Mouse (Mus musculus) limb, embryonic 11.5 days (tissue): ENCODE results near the gene Nek6. TPM values are rescaled to one million over a fixed set of nuclear protein-coding genes. Genes with fewer than 3 reads are reported as not detected.

ENCODE experiments used
- ATAC-seq: fragments of 200-750 bp; cut with Nextera tagmentation; 2 replicates; pipeline ENCODE4 v1.8.0; 2017; ENCODE audit warnings: low read depth; ENCODE audit not compliant: insufficient number of reproducible peaks, low FRiP score, low TSS enrichment
- DNase-seq: peaks from one replicate; pipeline ENCODE4 v3.0.0-alpha.2; 2015; ENCODE audit warnings: low spot score
- H3K27ac ChIP-seq: fragments of 300-500 bp; sonication (generic); replicated peaks from 2 replicates; pipeline ENCODE4 v1.5.1; 2014; ENCODE audit warnings: low read depth, mild to moderate bottlenecking, low read length
- H3K27me3 ChIP-seq: fragments of 300-500 bp; sonication (generic); 2 replicates; pipeline ENCODE4 v1.6.1; 2014; ENCODE audit warnings: mild to moderate bottlenecking, low read length, mixed read lengths; ENCODE audit not compliant: control insufficient read depth, insufficient read depth
- H3K36me3 ChIP-seq: fragments of 300-500 bp; sonication (generic); 2 replicates; pipeline ENCODE4 v1.6.1; 2014; ENCODE audit warnings: mild to moderate bottlenecking, low read length, moderate library complexity, mixed read lengths; ENCODE audit not compliant: control insufficient read depth, insufficient read depth
- H3K4me1 ChIP-seq: fragments of 300-500 bp; sonication (generic); 2 replicates; pipeline ENCODE4 v1.6.1; 2014; ENCODE audit warnings: low read length, mixed read lengths; ENCODE audit not compliant: control insufficient read depth, insufficient read depth
- H3K4me2 ChIP-seq: fragments of 300-500 bp; sonication (generic); 2 replicates; pipeline ENCODE4 v1.6.1; 2014; ENCODE audit warnings: low read depth, mild to moderate bottlenecking, moderate library complexity; ENCODE audit not compliant: severe bottlenecking
- H3K4me3 ChIP-seq: fragments of 300-500 bp; sonication (generic); 2 replicates; pipeline ENCODE4 v1.5.1; 2014; ENCODE audit warnings: low read depth, low read length
- H3K9ac ChIP-seq: fragments of 300-500 bp; sonication (generic); 2 replicates; pipeline ENCODE4 v1.6.1; 2014; ENCODE audit warnings: mild to moderate bottlenecking, low read length
- H3K9me3 ChIP-seq: fragments of 300-500 bp; sonication (generic); 2 replicates; pipeline ENCODE4 v1.6.1; 2016; ENCODE audit warnings: low read length; ENCODE audit not compliant: control insufficient read depth
- WGBS: fragments of 180-500 bp; shearing (Covaris S2); extraction: QIAGEN DNeasy Blood & Tissue Kit; methylation state at CpG from one replicate; pipeline ENCODE4 v1.1.7; 2014; 5-methylcytosine and 5-hydroxymethylcytosine counted together
- polyA plus RNA-seq: library from polyadenylated mRNA; unstranded; fragments of >200 nt; fragmentation: Nextera tagmentation; extraction: Ambion mirVana; gene quantifications from 2 replicates; pipeline ENCODE4 v1.2.1, GENCODE M21; 2014

The Nek6 gene
- polyA plus RNA-seq, 1 experiment from 2014 or later = 108 TPM

- Histone ChIP-seq H3K9ac (no peak overlapping the region), H3K4me1 (no peaks in the 10 kb centered on the region), H3K4me2 (no peak overlapping the region), H3K27ac (no peak overlapping the region), H3K36me3 (peaks cover 6% of the 10 kb centered on the region), H3K9me3 (no peaks in the 10 kb centered on the region), H3K27me3 (no peaks in the 10 kb centered on the region), H3K4me3 (no peak overlapping the region)
- no peak for DNase-seq
- no peak for ATAC-seq
- WGBS = 88% methylated on average over 5 of the region's 5 CpGs
Observed at GRCm38 (mm10) chr2:38616956-38617872, 105.8 kb downstream of the Nek6 start.

DNA sequence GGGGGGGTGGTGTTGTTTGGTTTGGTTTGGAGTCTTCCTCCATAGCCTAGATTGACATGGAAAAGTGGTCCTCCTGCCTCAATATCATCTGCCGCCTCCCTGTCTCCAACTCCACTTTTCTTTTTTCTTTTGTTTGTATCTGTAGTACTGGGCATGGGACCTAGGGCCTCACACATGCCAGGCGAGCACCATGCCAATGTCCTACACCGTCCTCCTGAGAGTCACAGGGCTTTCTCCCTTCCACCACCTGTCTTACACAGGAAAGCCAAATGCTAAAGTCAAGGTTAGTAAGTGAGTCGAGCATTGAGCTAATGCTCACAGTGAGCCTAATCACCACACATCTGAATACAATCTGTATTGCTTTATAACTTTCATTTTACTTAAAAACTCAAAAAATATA, 108.3 kb downstream of the Nek6 start:
- H3K9ac ChIP-seq = no peak overlapping the region
- ATAC-seq (no peak), DNase-seq (no peak)
- peaks cover 6% of the 10 kb centered on the region for H3K36me3 ChIP-seq
- no peak overlapping the region for H3K27ac ChIP-seq
- no peaks in the 10 kb centered on the region for H3K27me3 ChIP-seq
- H3K4me1 ChIP-seq = no peaks in the 10 kb centered on the region
- H3K4me2 ChIP-seq = no peak overlapping the region
- 92% methylated on average over 4 of the region's 4 CpGs for WGBS
- no peaks in the 10 kb centered on the region for H3K9me3 ChIP-seq
- H3K4me3 ChIP-seq = no peak overlapping the region

DNA sequence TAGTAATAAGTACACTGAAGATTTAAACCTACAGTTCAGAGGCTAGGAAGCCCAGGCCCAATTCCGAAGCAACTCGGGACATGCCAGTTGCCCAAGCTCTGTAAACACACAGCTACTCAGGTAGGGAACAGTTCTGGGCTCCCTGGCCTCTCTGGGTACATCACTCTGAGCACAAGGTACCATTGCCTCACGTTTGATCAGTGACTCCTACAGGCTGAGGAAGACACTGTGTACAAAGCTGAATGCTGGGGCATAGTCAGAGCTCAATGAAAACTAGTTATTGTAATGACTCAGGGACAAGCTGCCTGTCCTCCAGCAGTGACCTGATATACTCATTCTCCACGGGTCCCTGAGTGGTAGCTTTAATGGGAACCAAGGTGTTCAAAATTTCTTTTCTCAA, 109.6 kb downstream of the Nek6 start:
- Histone ChIP-seq H3K4me3 (no peak overlapping the region), H3K4me1 (no peaks in the 10 kb centered on the region), H3K36me3 (peaks cover 3% of the 10 kb centered on the region), H3K9ac (no peak overlapping the region), H3K27me3 (no peaks in the 10 kb centered on the region), H3K4me2 (no peak overlapping the region), H3K9me3 (no peaks in the 10 kb centered on the region), H3K27ac (no peak overlapping the region)
- DNase-seq = no peak
- no peak for ATAC-seq
- 86% methylated on average over 4 of the region's 4 CpGs for WGBS

GRCm38 (mm10) chr2:38621610-38622021, 110.2 kb downstream of the Nek6 start:
- DNase-seq = no peak

DNA sequence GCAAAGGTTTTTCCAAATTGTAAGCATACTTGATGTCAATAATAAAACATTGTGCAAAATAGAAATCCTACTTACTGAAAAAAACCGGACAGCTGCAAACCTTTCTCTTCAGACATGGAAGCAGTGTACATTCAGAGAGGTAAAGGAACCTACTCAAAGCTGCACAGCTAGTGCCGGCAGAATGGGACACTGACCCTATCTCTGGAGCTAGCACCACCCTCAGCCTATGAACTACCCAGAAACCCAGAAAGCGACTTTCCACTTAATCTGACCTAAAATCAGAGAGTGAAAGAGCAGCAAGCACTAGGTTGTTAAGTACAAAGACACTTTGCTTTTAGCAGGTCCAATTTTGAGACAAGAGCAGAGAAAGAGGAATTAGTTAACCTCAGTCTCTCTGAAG, 112.0 kb downstream of the Nek6 start:
- Histone ChIP-seq H3K36me3 (peaks cover under 1% of the 10 kb centered on the region), H3K27ac (no peak overlapping the region), H3K4me3 (no peak overlapping the region), H3K9me3 (no peaks in the 10 kb centered on the region), H3K4me2 (no peak overlapping the region), H3K9ac (no peak overlapping the region), H3K27me3 (no peaks in the 10 kb centered on the region), H3K4me1 (no peaks in the 10 kb centered on the region)
- 86% methylated on average over 3 of the region's 3 CpGs for WGBS
- ATAC-seq (no peak), DNase-seq (no peak)

More at GRCm38 (mm10) chr2:38621610-38622021, 110.2 kb downstream of the Nek6 start:
- Histone ChIP-seq H3K4me2 (no peak overlapping the region), H3K27me3 (no peaks in the 10 kb centered on the region), H3K36me3 (peaks cover 3% of the 10 kb centered on the region), H3K4me1 (no peaks in the 10 kb centered on the region), H3K9ac (no peak overlapping the region), H3K9me3 (no peaks in the 10 kb centered on the region), H3K27ac (no peak overlapping the region), H3K4me3 (no peak overlapping the region)
- WGBS = 86% methylated on average over 6 of the region's 6 CpGs
- no peak for ATAC-seq

GRCm38 (mm10) chr2:38623821-38624590, 112.6 kb downstream of the Nek6 start:
- Histone ChIP-seq H3K4me2 (no peak overlapping the region), H3K27me3 (no peaks in the 10 kb centered on the region), H3K27ac (no peak overlapping the region), H3K36me3 (peaks cover 7% of the 10 kb centered on the region), H3K4me1 (no peaks in the 10 kb centered on the region), H3K9ac (no peak overlapping the region), H3K4me3 (no peak overlapping the region), H3K9me3 (no peaks in the 10 kb centered on the region)
- WGBS = 92% methylated on average over 8 of the region's 8 CpGs
- no peak for DNase-seq
- ATAC-seq = no peak

- no peak overlapping the region for H3K4me2 ChIP-seq
- no peak overlapping the region for H3K27ac ChIP-seq
- H3K9me3 ChIP-seq = no peaks in the 10 kb centered on the region
- H3K9ac ChIP-seq = no peak overlapping the region
- no peaks in the 10 kb centered on the region for H3K4me1 ChIP-seq
- WGBS = 95% methylated on average over 4 of the region's 4 CpGs
- peaks cover 17% of the 10 kb centered on the region for H3K36me3 ChIP-seq
- no peak for DNase-seq
- no peaks in the 10 kb centered on the region for H3K27me3 ChIP-seq
- ATAC-seq = no peak
- no peak overlapping the region for H3K4me3 ChIP-seq
Observed at GRCm38 (mm10) chr2:38628801-38629200, 117.4 kb downstream of the Nek6 start.

- ATAC-seq (no peak), DNase-seq (no peak)
- H3K9ac ChIP-seq = no peak overlapping the region
- H3K27ac ChIP-seq = no peak overlapping the region
- no peaks in the 10 kb centered on the region for H3K4me1 ChIP-seq
- WGBS = 95% methylated on average over 3 of the region's 3 CpGs
- peaks cover 20% of the 10 kb centered on the region for H3K36me3 ChIP-seq
- H3K4me2 ChIP-seq = no peak overlapping the region
- H3K27me3 ChIP-seq = no peaks in the 10 kb centered on the region
- H3K9me3 ChIP-seq = no peaks in the 10 kb centered on the region
- no peak overlapping the region for H3K4me3 ChIP-seq
Observed at GRCm38 (mm10) chr2:38629451-38629850, 118.0 kb downstream of the Nek6 start.
